Mouse (Mus musculus) neural tube, postnatal 0 days (tissue): ENCODE results near the gene Atp2a2. TPM values are rescaled to one million over a fixed set of nuclear protein-coding genes. Genes with fewer than 3 reads are reported as not detected.

ENCODE experiments used
- polyA plus RNA-seq: library from polyadenylated mRNA; unstranded; fragments of >200 nt; fragmentation: Nextera tagmentation; extraction: Ambion mirVana; gene quantifications from 2 replicates; pipeline ENCODE4 v1.2.1, GENCODE M21; 2015

The Atp2a2 gene
- polyA plus RNA-seq = 66.1 and 68.0 TPM in 2 replicates

DNA sequence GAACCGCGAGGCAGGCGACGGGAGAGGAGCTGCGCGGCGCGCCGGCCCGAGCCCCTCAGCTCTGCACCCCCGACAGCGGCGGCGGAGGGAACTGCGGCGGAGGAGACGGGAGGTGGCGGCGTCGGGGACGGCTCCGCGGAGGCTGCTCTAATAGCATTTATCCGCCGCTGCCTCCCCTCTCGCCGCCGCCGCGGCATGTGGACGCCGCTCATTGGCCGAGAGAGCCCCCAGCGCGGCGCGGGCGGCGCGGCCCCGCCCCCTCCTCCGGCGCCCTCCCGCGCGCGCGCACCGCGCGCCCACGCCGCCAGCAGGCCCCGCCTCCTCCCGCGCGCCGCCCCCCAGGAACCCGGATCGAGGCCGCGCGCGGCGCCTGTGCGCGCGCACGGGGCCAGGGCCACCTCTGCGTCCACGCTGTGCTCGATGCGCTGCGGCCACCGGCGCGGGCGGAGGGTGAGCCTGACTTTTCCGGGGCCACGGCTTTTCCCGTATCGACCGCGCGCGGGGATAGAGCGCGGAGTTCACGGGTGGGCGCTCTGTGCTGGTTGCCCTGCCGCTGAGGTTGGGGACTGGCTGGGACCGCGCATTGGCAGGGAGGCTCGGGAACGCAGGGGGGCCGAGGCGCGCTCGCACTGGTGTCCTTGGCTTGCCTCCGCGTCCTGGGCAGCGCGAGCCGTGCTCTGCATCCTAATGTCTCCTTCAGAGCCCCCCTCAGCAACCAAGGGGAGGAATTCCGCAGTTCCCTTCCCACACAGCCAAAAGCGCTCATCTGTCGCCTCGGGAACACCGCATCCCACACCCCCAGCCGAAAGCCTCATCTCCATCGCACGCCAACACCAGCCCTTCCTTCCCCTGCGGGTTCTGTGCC is at the start of gene Atp2a2:
TSS of gene Atp2a2 (minus strand) at position 149 of the 865 bp plus-strand sequence.

DNA sequence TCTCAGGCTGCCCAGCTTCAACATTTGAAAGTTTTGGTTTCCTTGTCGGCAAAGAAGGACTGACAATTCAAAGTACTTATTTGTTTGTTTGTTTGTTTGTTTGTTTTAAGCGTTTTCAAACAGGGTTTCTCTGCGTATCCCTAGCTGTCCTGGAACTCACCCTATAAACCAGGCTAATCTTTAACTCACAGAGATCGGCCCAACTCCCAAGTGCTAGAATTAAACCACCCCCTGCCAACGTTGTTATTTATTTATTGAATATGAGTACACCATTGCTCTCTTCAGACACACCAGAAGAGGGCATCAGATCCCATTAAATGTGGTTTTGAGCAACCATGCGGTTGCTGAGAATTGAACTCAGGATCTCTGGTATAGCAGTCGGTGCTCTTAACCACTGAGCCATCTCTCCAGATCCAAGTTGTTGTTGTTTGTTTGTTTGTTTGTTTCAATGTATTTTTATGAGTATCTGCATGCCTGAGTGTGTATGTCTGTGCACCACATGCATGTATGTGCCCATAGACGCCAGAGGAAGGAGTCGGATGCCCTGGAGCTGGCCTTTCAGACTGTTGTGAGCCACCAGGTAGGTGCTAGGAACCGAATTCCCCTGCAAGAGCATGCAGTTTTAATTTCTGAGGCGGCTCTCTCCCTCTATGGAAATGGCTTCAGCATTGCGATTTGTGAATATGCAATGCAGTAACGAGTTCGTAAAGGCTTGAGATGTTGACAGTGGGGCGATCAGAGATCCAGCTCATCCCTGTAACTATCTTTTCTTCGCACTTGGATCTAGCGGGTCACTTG is 80.6 kb downstream of the Atp2a2 start, which contains the start of gene Anapc7:
TSS of gene Anapc7 (plus strand) at position 423 of the 798 bp plus-strand sequence.

Other genes starting within 250 kb of the Atp2a2 start
- 4.8 and 6.6 TPM in 2 replicates for gene Tctn1, start 237.8 kb downstream of the Atp2a2 start, polyA plus RNA-seq
- gene Pptc7, start 217.9 kb downstream of the Atp2a2 start, polyA plus RNA-seq = 10.6 and 12.1 TPM in 2 replicates
- 14.6 and 19.7 TPM in 2 replicates for gene Rad9b, start 148.0 kb downstream of the Atp2a2 start, polyA plus RNA-seq
- 351 and 379 TPM in 2 replicates for gene Vps29, start 147.9 kb downstream of the Atp2a2 start, polyA plus RNA-seq
- 43.7 and 48.2 TPM in 2 replicates for gene Gpn3, start 130.3 kb downstream of the Atp2a2 start, polyA plus RNA-seq
- gene Fam216a, start 129.9 kb downstream of the Atp2a2 start, polyA plus RNA-seq = 146 and 148 TPM in 2 replicates
- 128 and 133 TPM in 2 replicates for gene Arpc3, start 110.3 kb downstream of the Atp2a2 start, polyA plus RNA-seq
- 40.1 and 44.5 TPM in 2 replicates for gene Anapc7, start 80.5 kb downstream of the Atp2a2 start, polyA plus RNA-seq
- gene Ift81, start 112.3 kb upstream of the Atp2a2 start, polyA plus RNA-seq = 59.2 and 63.2 TPM in 2 replicates
- 7.6 and 8.5 TPM in 2 replicates for gene P2rx7, start 141.7 kb upstream of the Atp2a2 start, polyA plus RNA-seq
- gene P2rx4, start 205.3 kb upstream of the Atp2a2 start, polyA plus RNA-seq = 19.1 and 19.5 TPM in 2 replicates